13 mouse cellular contexts compared by ENCODE assay signal in genomic region chr17:84756090-84756489, GRCm38 (mm10). TPM values are rescaled to one million over a fixed set of nuclear protein-coding genes. Genes with fewer than 3 reads are reported as not detected.
A peak's percentile ranks its signal among the peaks of the same experiment; 100 is the strongest.
DNase-seq lines count a peak whose midpoint lies in the region; ATAC-seq and TF ChIP-seq lines count a peak whose summit lies in the region.
"Had no signal": no experiment of that assay in that cellular context is flagged by ENCODE, and none has a peak within 500 bp of the region (broad histone marks: within the 10 kb centered on the region; RNA-seq: fewer than 3 reads in every experiment).

No protein-coding gene starts in this region.

- no peak overlapping the region for H3K27ac ChIP-seq in forebrain, postnatal 0 days (ENCODE audit: low read depth, low read length)
- no peak overlapping the region for H3K27ac ChIP-seq in forebrain, embryonic 11.5 days (ENCODE audit: low read depth, low read length)
- H3K27ac ChIP-seq in liver, adult 2 months (replicated peaks; ENCODE audit: insufficient read depth, low read depth, low read length): no peak overlapping the region
- no peak overlapping the region for H3K27ac ChIP-seq in liver, embryonic 11.5 days (ENCODE audit: low read depth, low read length)
- H3K27ac ChIP-seq: embryonic facial prominence, embryonic 13.5 days; midbrain, embryonic 12.5 days had no signal

- no peaks in the 10 kb centered on the region for H3K4me1 ChIP-seq in forebrain, postnatal 0 days (ENCODE audit: insufficient read depth)
- no peaks in the 10 kb centered on the region for H3K4me1 ChIP-seq in forebrain, embryonic 11.5 days (replicated peaks; ENCODE audit: control insufficient read depth, insufficient read depth, low read length)
- H3K4me1 ChIP-seq in liver, adult 2 months (ENCODE audit: control insufficient read depth, insufficient read depth, low read length): no peaks in the 10 kb centered on the region
- H3K4me1 ChIP-seq in liver, embryonic 11.5 days (replicated peaks; ENCODE audit: control insufficient read depth, insufficient read depth, low read length): no peaks in the 10 kb centered on the region

- peak; percentile 46; the same call in 1 of the 2 replicates for TF ChIP-seq CTCF in forebrain, postnatal 0 days (IDR thresholded peaks at IDR 0.05; ENCODE audit: low read depth)
- peak; percentile 26; the same call in 1 of the 2 replicates for TF ChIP-seq CTCF in liver, adult 2 months (IDR thresholded peaks at IDR 0.05; ENCODE audit: low read depth, low read length)

- no peaks in the 10 kb centered on the region for H3K9me3 ChIP-seq in forebrain, postnatal 0 days (ENCODE audit: low read length)
- no peaks in the 10 kb centered on the region for H3K9me3 ChIP-seq in forebrain, embryonic 11.5 days (ENCODE audit: control insufficient read depth, low read length)
- H3K9me3 ChIP-seq in liver, embryonic 11.5 days (ENCODE audit: control insufficient read depth, low read length): no peaks in the 10 kb centered on the region
- H3K9me3 ChIP-seq: embryonic facial prominence, embryonic 13.5 days; G1E; midbrain, embryonic 12.5 days had no signal

- peak; percentile 56 for DNase-seq in forebrain, postnatal 0 days
- DNase-seq in forebrain, embryonic 11.5 days (ENCODE audit: low spot score): no peak
- DNase-seq in liver, adult 2 months (ENCODE audit: extremely low read depth, low read depth, low spot score): peak; percentile 30
- no peak for DNase-seq in liver, embryonic 11.5 days (ENCODE audit: low spot score)
- peak; percentile 63 for DNase-seq in NIH3T3 (ENCODE audit: low read depth)
- DNase-seq in retina, embryonic 14.5 days (ENCODE audit: low spot score): peak; percentile 64
- no peak for DNase-seq in frontal cortex, postnatal 25 days (ENCODE audit: low spot score in 2 of 2)
- no peak for DNase-seq in frontal cortex, postnatal 36 days (ENCODE audit: low spot score in 2 of 2)
- DNase-seq: gastrocnemius, postnatal 25 days; left cerebral cortex, postnatal 4 days had no signal

- no peak overlapping the region for H3K4me2 ChIP-seq in forebrain, postnatal 0 days (ENCODE audit: low read depth)
- H3K4me2 ChIP-seq in forebrain, embryonic 11.5 days (ENCODE audit: low read depth, low read length, severe bottlenecking): no peak overlapping the region
- H3K4me2 ChIP-seq in liver, embryonic 11.5 days: no peak overlapping the region
- H3K4me2 ChIP-seq: embryonic facial prominence, embryonic 13.5 days; midbrain, embryonic 12.5 days had no signal

- no peaks in the 10 kb centered on the region for H3K27me3 ChIP-seq in forebrain, postnatal 0 days (ENCODE audit: insufficient read depth, low read length)
- no peaks in the 10 kb centered on the region for H3K27me3 ChIP-seq in forebrain, embryonic 11.5 days (ENCODE audit: control insufficient read depth, insufficient read depth, low read length)
- no peaks in the 10 kb centered on the region for H3K27me3 ChIP-seq in liver, adult 2 months (ENCODE audit: control insufficient read depth, insufficient read depth, low read length)
- no peaks in the 10 kb centered on the region for H3K27me3 ChIP-seq in liver, embryonic 11.5 days (replicated peaks; ENCODE audit: control insufficient read depth, insufficient read depth, low read length)
- H3K27me3 ChIP-seq: embryonic facial prominence, embryonic 13.5 days; midbrain, embryonic 12.5 days had no signal

- 62% methylated on average over 2 of the region's 2 CpGs for WGBS in forebrain, postnatal 0 days
- WGBS in forebrain, embryonic 11.5 days: 77% methylated on average over 2 of the region's 2 CpGs
- WGBS in liver, adult 2 months: 39% methylated on average over 2 of the region's 2 CpGs
- WGBS in liver, embryonic 11.5 days: 77% methylated on average over 2 of the region's 2 CpGs

- no peak overlapping the region for H3K9ac ChIP-seq in forebrain, postnatal 0 days
- no peak overlapping the region for H3K9ac ChIP-seq in forebrain, embryonic 11.5 days (ENCODE audit: low read length)
- H3K9ac ChIP-seq in liver, adult 2 months (ENCODE audit: low read depth, low read length): no peak overlapping the region
- no peak overlapping the region for H3K9ac ChIP-seq in liver, embryonic 11.5 days (ENCODE audit: low read depth, low read length)
- H3K9ac ChIP-seq: embryonic facial prominence, embryonic 13.5 days; midbrain, embryonic 12.5 days had no signal

- H3K36me3 ChIP-seq in forebrain, postnatal 0 days (ENCODE audit: insufficient read depth): peaks cover 16% of the 10 kb centered on the region
- H3K36me3 ChIP-seq in forebrain, embryonic 11.5 days (ENCODE audit: control insufficient read depth, insufficient read depth, low read length): peaks cover 2% of the 10 kb centered on the region; the same call in 1 of the 2 replicates
- peaks cover 52% of the 10 kb centered on the region for H3K36me3 ChIP-seq in liver, adult 2 months (ENCODE audit: control insufficient read depth, insufficient read depth, low read length)
- H3K36me3 ChIP-seq in liver, embryonic 11.5 days (ENCODE audit: control insufficient read depth, insufficient read depth, low read length): peaks cover 17% of the 10 kb centered on the region

- no peak for TF ChIP-seq POLR2A in liver, adult 2 months (IDR thresholded peaks at IDR 0.05; ENCODE audit: extremely low read depth, insufficient read depth, low read length)

- H3K4me3 ChIP-seq in forebrain, postnatal 0 days (ENCODE audit: low read depth, low read length): no peak overlapping the region
- H3K4me3 ChIP-seq in forebrain, embryonic 11.5 days (ENCODE audit: low read depth, low read length): no peak overlapping the region
- no peak overlapping the region for H3K4me3 ChIP-seq in liver, adult 2 months (ENCODE audit: insufficient read depth, low read depth, low read length)
- H3K4me3 ChIP-seq in liver, embryonic 11.5 days (ENCODE audit: low read depth, low read length): no peak overlapping the region
- H3K4me3 ChIP-seq: embryonic facial prominence, embryonic 13.5 days; midbrain, embryonic 12.5 days had no signal

- peaks cover 6% of the 10 kb centered on the region; the same call in 1 of the 2 replicates for H3K79me2 ChIP-seq in liver, adult 2 months (ENCODE audit: control insufficient read depth, insufficient read depth, low read length)

- ATAC-seq in forebrain, postnatal 0 days: no peak
- ATAC-seq in forebrain, embryonic 11.5 days (replicated peaks; ENCODE audit: low FRiP score): no peak
- no peak for ATAC-seq in liver, embryonic 11.5 days (replicated peaks; ENCODE audit: low FRiP score)

RNA-seq across cellular contexts. Expression of gene Lrpprc, which starts 34.5 kb away (rescaled TPM):
- total RNA-seq in forebrain, postnatal 0 days (2014; rRNA removed): 66.9 and 76.7 TPM in 2 replicates
- polyA plus RNA-seq in forebrain, postnatal 0 days (2015; fragmentation: Nextera tagmentation; extraction: Ambion mirVana): 25.7 and 36.7 TPM in 2 replicates
- polyA plus RNA-seq in forebrain, embryonic 11.5 days (2014; fragmentation: Nextera tagmentation; extraction: Ambion mirVana): 54.3 and 55.9 TPM in 2 replicates
- total RNA-seq in liver, adult 2 months (2014; rRNA removed): 101 and 103 TPM in 2 replicates
- 15.3 and 17.4 TPM in 2 replicates for polyA plus RNA-seq in liver, adult 2 months (2012; rRNA removed)
- polyA plus RNA-seq in liver, embryonic 11.5 days (2014; fragmentation: Nextera tagmentation; extraction: Ambion mirVana): 84.9 and 97.9 TPM in 2 replicates

Comparison
In these comparisons a context has a peak if more than half of its experiments do, and no peak if none do; other contexts are left out.
1. DNase-seq: peak in forebrain, postnatal 0 days (single experiment), liver, adult 2 months (single experiment), NIH3T3 (single experiment) and retina, embryonic 14.5 days (single experiment); none in forebrain, embryonic 11.5 days (single experiment), liver, embryonic 11.5 days (single experiment), frontal cortex, postnatal 25 days (0 of 2) and frontal cortex, postnatal 36 days (0 of 2).